Mouse (Mus musculus) intestine, postnatal 0 days (tissue): ENCODE measurements around the gene Mas1. TPM values are rescaled to one million over a fixed set of nuclear protein-coding genes. Genes with fewer than 3 reads are reported as not detected.

Source experiments
- ATAC-seq: fragments of 200-750 bp; cut with Nextera tagmentation; 2 replicates; pipeline ENCODE4 v1.8.0; 2017; ENCODE audit warnings: mild to moderate bottlenecking, moderate TSS enrichment, moderate library complexity
- H3K27ac ChIP-seq: fragments of 300-500 bp; sonication (generic); 2 replicates; pipeline ENCODE4 v1.5.1; 2014; ENCODE audit warnings: mild to moderate bottlenecking, low read depth, low read length, moderate library complexity
- H3K27me3 ChIP-seq: fragments of 300-500 bp; sonication (generic); replicated peaks from 2 replicates; pipeline ENCODE4 v1.6.1; 2014; ENCODE audit warnings: low read length, mixed read lengths; ENCODE audit not compliant: control insufficient read depth, insufficient read depth
- H3K36me3 ChIP-seq: fragments of 300-500 bp; sonication (generic); 2 replicates; pipeline ENCODE4 v1.6.1; 2014; ENCODE audit warnings: mild to moderate bottlenecking, moderate library complexity; ENCODE audit not compliant: control insufficient read depth, insufficient read depth
- H3K4me1 ChIP-seq: fragments of 300-500 bp; sonication (generic); replicated peaks from 2 replicates; pipeline ENCODE4 v1.6.1; 2014; ENCODE audit warnings: antibody characterized with exemption, low read length, mixed read lengths; ENCODE audit not compliant: control insufficient read depth, insufficient read depth
- H3K4me2 ChIP-seq: fragments of 300-500 bp; sonication (generic); replicated peaks from 2 replicates; pipeline ENCODE4 v1.6.1; 2014; ENCODE audit warnings: low read depth, mild to moderate bottlenecking, moderate library complexity
- H3K4me3 ChIP-seq: fragments of 300-500 bp; sonication (generic); 2 replicates; pipeline ENCODE4 v1.5.1; 2014; ENCODE audit warnings: low read depth, low read length
- H3K9ac ChIP-seq: fragments of 300-500 bp; sonication (generic); 2 replicates; pipeline ENCODE4 v1.6.1; 2014; ENCODE audit warnings: mild to moderate bottlenecking, low read depth, low read length
- H3K9me3 ChIP-seq: fragments of 300-500 bp; sonication (generic); 2 replicates; pipeline ENCODE4 v1.6.1; 2016; ENCODE audit warnings: mixed run types; ENCODE audit not compliant: control insufficient read depth
- CTCF ChIP-seq: sonication (generic); IDR thresholded peaks from 2 replicates; pipeline ENCODE4 v1.5.1; 2016; ENCODE audit warnings: low read depth, mild to moderate bottlenecking, control low read depth, antibody characterized with exemption, moderate library complexity
- WGBS: fragments of 180-500 bp; shearing (Covaris S2); extraction: QIAGEN DNeasy Blood & Tissue Kit; methylation state at CpG from one replicate; pipeline ENCODE4 v1.1.7; 2014; 5-methylcytosine and 5-hydroxymethylcytosine counted together
- polyA plus RNA-seq: library from polyadenylated mRNA; unstranded; fragments of >200 nt; fragmentation: Nextera tagmentation; extraction: Ambion mirVana; gene quantifications from 2 replicates; pipeline ENCODE4 v1.2.1, GENCODE M21; 2015

Mas1 gene
- polyA plus RNA-seq, 1 experiment from 2014 or later, result 0.10 TPM

DNA sequence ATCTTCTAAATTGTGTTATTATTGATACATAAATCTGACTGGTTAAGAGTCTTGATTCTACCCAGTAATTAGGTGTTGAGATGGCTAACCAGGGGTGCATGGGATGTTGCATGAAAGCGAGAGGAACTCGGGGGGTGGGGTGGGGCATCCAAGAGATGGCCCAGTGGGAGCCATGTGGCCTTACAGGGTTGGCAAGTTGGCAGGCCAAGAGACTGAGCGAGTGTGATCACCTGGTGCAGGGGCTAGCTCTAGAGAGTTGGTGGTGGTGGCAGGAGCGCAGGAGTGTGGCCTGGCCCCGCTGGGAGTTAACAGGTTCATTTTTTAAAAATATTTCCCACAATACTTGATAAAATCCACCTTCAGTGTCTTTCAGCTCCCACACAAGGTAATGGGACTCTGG, 29.7 kb upstream of the Mas1 start:
- Histone ChIP-seq H3K27ac (no peak overlapping the region), H3K27me3 (no peaks in the 10 kb centered on the region), H3K9me3 (no peaks in the 10 kb centered on the region), H3K4me1 (no peaks in the 10 kb centered on the region), H3K4me2 (no peak overlapping the region), H3K9ac (no peak overlapping the region), H3K36me3 (peaks cover 10% of the 10 kb centered on the region; the same call in 1 of the 2 replicates), H3K4me3 (no peak overlapping the region)
- ATAC-seq, result no peak
- 88% methylated on average over 5 of the region's 5 CpGs for whole genome bisulfite sequencing
- no peak for TF ChIP-seq CTCF

DNA sequence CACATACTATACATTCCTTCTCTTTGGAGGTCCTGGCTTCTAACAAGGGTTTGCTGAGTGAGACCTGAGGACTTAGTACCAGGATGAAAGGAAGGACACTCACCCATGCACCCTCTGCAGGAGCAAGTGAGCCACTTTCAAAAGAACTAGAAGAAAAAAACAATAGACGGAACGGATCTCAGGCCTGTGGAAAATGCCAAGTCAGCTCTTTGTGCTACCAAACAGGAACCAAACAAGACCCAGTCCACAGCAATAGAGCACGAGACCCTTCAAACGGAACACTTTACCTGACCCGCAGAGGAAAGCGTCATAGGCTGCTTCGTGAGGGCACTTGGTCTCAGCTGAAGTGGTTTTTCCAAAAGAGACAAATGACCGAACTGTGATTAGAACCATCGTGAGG, 24.1 kb upstream of the Mas1 start:
- WGBS, result 95% methylated on average over 9 of the region's 9 CpGs
- H3K4me2 ChIP-seq, result no peak overlapping the region
- H3K27me3 ChIP-seq, result no peaks in the 10 kb centered on the region
- ATAC-seq, result no peak
- H3K36me3 ChIP-seq, result peaks cover 12% of the 10 kb centered on the region; the same call in 1 of the 2 replicates
- H3K4me1 ChIP-seq, result no peaks in the 10 kb centered on the region
- no peak overlapping the region for H3K27ac ChIP-seq
- no peak overlapping the region for H3K9ac ChIP-seq
- no peak for TF ChIP-seq CTCF
- no peak overlapping the region for H3K4me3 ChIP-seq
- H3K9me3 ChIP-seq, result no peaks in the 10 kb centered on the region

DNA sequence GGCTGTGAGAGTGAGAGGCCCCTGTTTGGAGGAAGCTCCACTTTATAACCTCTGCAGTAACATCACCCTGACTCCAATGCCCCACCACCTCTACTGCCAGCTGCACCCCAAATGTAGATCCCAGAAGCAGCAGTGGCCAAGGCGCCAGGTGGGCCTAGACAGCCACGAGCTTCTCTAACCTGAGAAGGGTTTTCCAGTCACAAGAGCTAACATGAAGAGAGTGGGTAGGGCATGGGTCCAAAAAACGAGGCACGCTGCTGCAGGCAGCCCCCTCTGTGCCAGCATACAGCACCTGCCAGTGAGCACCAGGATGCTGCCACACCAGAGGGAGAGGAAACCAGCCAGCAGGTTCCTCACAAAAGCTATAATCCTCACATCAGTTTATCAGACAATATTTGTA, 23.1 kb upstream of the Mas1 start:
- no peak for ATAC-seq
- no peak overlapping the region for H3K27ac ChIP-seq
- H3K36me3 ChIP-seq, result peaks cover 12% of the 10 kb centered on the region; the same call in 1 of the 2 replicates
- no peak overlapping the region for H3K4me2 ChIP-seq
- no peak overlapping the region for H3K9ac ChIP-seq
- H3K9me3 ChIP-seq, result no peaks in the 10 kb centered on the region
- TF ChIP-seq CTCF, result no peak
- no peaks in the 10 kb centered on the region for H3K4me1 ChIP-seq
- H3K4me3 ChIP-seq, result no peak overlapping the region
- 86% methylated on average over 4 of the region's 4 CpGs for WGBS
- H3K27me3 ChIP-seq, result no peaks in the 10 kb centered on the region

DNA sequence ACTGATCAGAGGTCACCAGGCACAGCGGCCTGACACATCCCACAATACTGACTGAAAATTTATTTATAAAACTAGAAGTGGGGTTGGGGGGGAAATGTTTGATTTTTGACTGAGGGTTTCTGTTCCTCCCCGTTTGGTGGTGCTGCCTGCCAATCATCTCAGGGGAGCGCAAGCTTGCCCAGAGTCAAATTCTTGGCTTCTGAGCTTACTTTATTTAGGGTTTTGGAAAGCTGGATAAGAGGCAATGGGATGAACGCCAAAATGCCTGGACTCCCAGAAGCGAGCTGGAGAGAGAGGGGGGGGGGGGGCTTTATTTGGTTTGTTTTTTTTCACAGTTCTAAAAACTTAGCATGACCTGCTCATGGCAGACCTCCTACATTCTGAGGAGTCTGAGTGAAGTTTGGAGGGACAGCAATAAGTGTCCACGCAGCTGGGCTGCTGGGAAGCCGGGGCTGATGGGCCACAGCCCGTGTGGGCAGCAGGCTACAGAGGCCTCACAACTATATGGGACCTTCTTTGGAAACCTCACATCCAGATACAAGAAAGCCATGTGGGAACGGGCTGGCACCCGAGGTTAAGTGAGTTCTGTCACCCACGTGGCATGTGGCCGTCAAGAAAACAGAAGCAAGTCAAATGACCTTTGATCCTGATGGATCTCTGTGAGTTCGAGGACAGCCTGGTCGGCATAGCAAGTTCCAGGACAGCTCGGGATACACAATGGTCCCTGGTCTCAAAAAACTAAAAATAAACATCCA, 19.3 kb upstream of the Mas1 start:
- Histone ChIP-seq H3K27ac (no peak overlapping the region), H3K4me1 (no peaks in the 10 kb centered on the region), H3K4me2 (no peak overlapping the region), H3K9me3 (no peaks in the 10 kb centered on the region), H3K9ac (no peak overlapping the region), H3K4me3 (no peak overlapping the region), H3K27me3 (no peaks in the 10 kb centered on the region), H3K36me3 (peaks cover 12% of the 10 kb centered on the region; the same call in 1 of the 2 replicates)
- WGBS, result 70% methylated on average over 15 of the region's 15 CpGs
- 0 out of 2 replicates have a peak, but pooled peaks have one; percentile 4 for ATAC-seq
- TF ChIP-seq CTCF, result no peak

DNA sequence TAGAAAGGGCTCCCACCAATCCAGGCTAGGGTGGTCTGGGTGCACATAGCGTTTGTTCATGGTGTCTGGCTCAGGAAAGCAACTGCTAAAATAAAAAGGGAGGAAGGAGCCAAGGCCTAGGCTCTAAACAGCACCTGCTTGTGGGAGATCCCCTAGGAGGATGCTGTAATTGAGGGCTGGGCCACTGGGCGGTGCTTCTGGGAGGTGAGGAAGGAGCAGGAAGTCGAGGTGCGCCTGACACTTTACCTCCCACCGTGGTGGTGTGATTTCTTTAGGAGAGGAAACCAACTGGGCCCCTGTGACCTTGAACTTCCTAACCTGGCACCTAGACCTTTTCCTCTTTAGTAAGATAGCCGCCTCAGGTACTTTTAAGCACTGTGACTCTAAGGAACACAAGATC, 18.7 kb upstream of the Mas1 start:
- 32% methylated on average over 6 of the region's 6 CpGs for WGBS
- TF ChIP-seq CTCF, result peak; percentile 26
- no peak overlapping the region for H3K9ac ChIP-seq
- H3K4me2 ChIP-seq, result no peak overlapping the region
- no peak for ATAC-seq
- H3K36me3 ChIP-seq, result peaks cover 9% of the 10 kb centered on the region; the same call in 1 of the 2 replicates
- no peaks in the 10 kb centered on the region for H3K27me3 ChIP-seq
- no peak overlapping the region for H3K27ac ChIP-seq
- H3K4me1 ChIP-seq, result no peaks in the 10 kb centered on the region
- no peak overlapping the region for H3K4me3 ChIP-seq
- H3K9me3 ChIP-seq, result no peaks in the 10 kb centered on the region

DNA sequence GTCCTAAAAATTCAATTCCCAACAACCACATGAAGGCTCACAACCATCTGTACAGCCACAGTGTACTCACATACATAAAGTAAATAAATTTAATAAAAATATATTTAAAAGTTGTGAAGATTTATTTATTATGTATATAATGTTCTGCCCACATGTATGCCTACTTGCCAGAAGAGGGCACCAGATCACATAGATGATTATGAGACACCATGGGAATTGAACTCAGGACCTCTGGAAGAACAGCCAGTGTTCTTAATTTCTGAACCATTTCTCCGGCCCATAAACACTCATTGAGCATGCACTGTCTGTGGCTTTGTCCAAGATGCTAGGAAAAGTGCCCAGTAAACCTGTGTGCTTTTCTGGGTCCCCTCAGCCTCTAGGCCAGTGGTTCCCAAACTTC, 13.3 kb upstream of the Mas1 start:
- TF ChIP-seq CTCF, result peak; percentile 39
- Histone ChIP-seq H3K4me3 (no peak overlapping the region), H3K4me1 (no peaks in the 10 kb centered on the region), H3K27ac (no peak overlapping the region), H3K9ac (no peak overlapping the region), H3K9me3 (no peaks in the 10 kb centered on the region), H3K27me3 (no peaks in the 10 kb centered on the region), H3K4me2 (no peak overlapping the region), H3K36me3 (no peaks in the 10 kb centered on the region)
- ATAC-seq, result no peak
- WGBS, result 91% methylated on average over 1 of the region's 1 CpGs
